Mouse (Mus musculus): ENCODE data around the gene Nrap. TPM values are rescaled to one million over a fixed set of nuclear protein-coding genes. Genes with fewer than 3 reads are reported as not detected.

Gene Nrap
- total RNA-seq, 2 experiments from 2014 or later: 0.63 to 0.87 TPM

GRCm38 (mm10) chr19:56320186-56320860, 69.5 kb downstream of the Nrap start:
- intact Hi-C loops (cut with DNase I): no loop called here
- DNase-seq (ENCODE audit: extremely low spot score in 1 of 2, low spot score in 2 of 2): no peak
- no peak overlapping the region for H3K4me3 ChIP-seq
- no peak for TF ChIP-seq CTCF (IDR thresholded peaks at IDR 0.05)
- H3K27ac ChIP-seq: no peak overlapping the region

- intact Hi-C loops (cut with DNase I): no loop called here
- TF ChIP-seq CTCF (IDR thresholded peaks at IDR 0.05): no peak
- DNase-seq (ENCODE audit: extremely low spot score in 1 of 2, low spot score in 2 of 2): no peak
- H3K4me3 ChIP-seq: no peak overlapping the region
- no peak overlapping the region for H3K27ac ChIP-seq
These were observed 70.2 kb downstream of the Nrap start for GRCm38 (mm10) chr19:56319629-56320028.

GRCm38 (mm10) chr19:56319219-56319618, 70.6 kb downstream of the Nrap start:
- intact Hi-C loops (cut with DNase I): no loop called here
- TF ChIP-seq CTCF (IDR thresholded peaks at IDR 0.05): no peak
- H3K4me3 ChIP-seq: no peak overlapping the region
- no peak overlapping the region for H3K27ac ChIP-seq
- no peak for DNase-seq (ENCODE audit: extremely low spot score in 1 of 2, low spot score in 2 of 2)

GRCm38 (mm10) chr19:56316531-56316930, 73.3 kb downstream of the Nrap start:
- DNase-seq (ENCODE audit: extremely low spot score in 1 of 2, low spot score in 2 of 2): no peak
- no peak for TF ChIP-seq CTCF (IDR thresholded peaks at IDR 0.05)
- no peak overlapping the region for H3K4me3 ChIP-seq
- intact Hi-C loops (cut with DNase I): no loop called here
- H3K27ac ChIP-seq: no peak overlapping the region

GRCm38 (mm10) chr19:56300835-56301234, 89.0 kb downstream of the Nrap start:
- no peak overlapping the region for H3K4me3 ChIP-seq
- intact Hi-C loops (cut with DNase I): no loop called here
- no peak for TF ChIP-seq CTCF (IDR thresholded peaks at IDR 0.05)
- peak in 1 of 2 experiments; percentile 18 for DNase-seq (ENCODE audit: extremely low spot score in 1 of 2, low spot score in 2 of 2)
- no peak overlapping the region for H3K27ac ChIP-seq

- H3K4me3 ChIP-seq: no peak overlapping the region
- intact Hi-C loops (cut with DNase I): no loop called here
- DNase-seq (ENCODE audit: extremely low spot score in 1 of 2, low spot score in 2 of 2): no peak
- H3K27ac ChIP-seq: no peak overlapping the region
- no peak for TF ChIP-seq CTCF (IDR thresholded peaks at IDR 0.05)
These were observed 92.6 kb downstream of the Nrap start for GRCm38 (mm10) chr19:56297264-56297663.

GRCm38 (mm10) chr19:56296668-56297067, 93.2 kb downstream of the Nrap start:
- Histone ChIP-seq H3K27ac (no peak overlapping the region), H3K4me3 (no peak overlapping the region)
- intact Hi-C loops (cut with DNase I): no loop called here
- DNase-seq (ENCODE audit: extremely low spot score in 1 of 2, low spot score in 2 of 2): no peak
- TF ChIP-seq CTCF (IDR thresholded peaks at IDR 0.05): no peak

- intact Hi-C loops (cut with DNase I): loop anchor here (2.0 kb wide), 2 partner anchors 50 to 958 kb away; no protein-coding TSS in a partner anchor
- no peak overlapping the region for H3K27ac ChIP-seq
- no peak overlapping the region for H3K4me3 ChIP-seq
- peak; percentile 75 for TF ChIP-seq CTCF (IDR thresholded peaks at IDR 0.05)
- DNase-seq (ENCODE audit: extremely low spot score in 1 of 2, low spot score in 2 of 2): peak; percentile 68 to 78
These were observed 95.0 kb downstream of the Nrap start for GRCm38 (mm10) chr19:56294654-56295399.

GRCm38 (mm10) chr19:56292335-56292734, 97.5 kb downstream of the Nrap start:
- peak; percentile 20 for TF ChIP-seq CTCF (IDR thresholded peaks at IDR 0.05)
- Histone ChIP-seq H3K4me3 (no peak overlapping the region), H3K27ac (no peak overlapping the region)
- DNase-seq (ENCODE audit: extremely low spot score in 1 of 2, low spot score in 2 of 2): no peak
- intact Hi-C loops (cut with DNase I): no loop called here

- DNase-seq (ENCODE audit: extremely low spot score in 1 of 2, low spot score in 2 of 2): no peak
- TF ChIP-seq CTCF (IDR thresholded peaks at IDR 0.05): no peak
- no peak overlapping the region for H3K27ac ChIP-seq
- no peak overlapping the region for H3K4me3 ChIP-seq
- intact Hi-C loops (cut with DNase I): no loop called here
These were observed 97.9 kb downstream of the Nrap start for GRCm38 (mm10) chr19:56291898-56292297.

GRCm38 (mm10) chr19:56289642-56290041, 100.2 kb downstream of the Nrap start:
- no peak for TF ChIP-seq CTCF (IDR thresholded peaks at IDR 0.05)
- intact Hi-C loops (cut with DNase I): no loop called here
- H3K4me3 ChIP-seq: no peak overlapping the region
- DNase-seq (ENCODE audit: extremely low spot score in 1 of 2, low spot score in 2 of 2): no peak
- H3K27ac ChIP-seq: no peak overlapping the region

- Histone ChIP-seq H3K27ac (no peak overlapping the region), H3K4me3 (no peak overlapping the region)
- DNase-seq (ENCODE audit: extremely low spot score in 1 of 2, low spot score in 2 of 2): no peak
- TF ChIP-seq CTCF (IDR thresholded peaks at IDR 0.05): no peak
- intact Hi-C loops (cut with DNase I): no loop called here
These were observed 101.4 kb downstream of the Nrap start for GRCm38 (mm10) chr19:56288436-56288835.

Measured in left cerebral cortex, adult 2 months (tissue).